Mouse (Mus musculus) adrenal gland, postnatal 25 days (tissue): ENCODE results near the gene Parp1. TPM values are rescaled to one million over a fixed set of nuclear protein-coding genes. Genes with fewer than 3 reads are reported as not detected.

Source experiments
- DNase-seq: peaks from one replicate; pipeline ENCODE4 v3.0.0; 2021; ENCODE audit warnings: mixed read lengths
- long read RNA-seq: library from polyadenylated mRNA; stranded (forward); transcript quantifications from one replicate; pipeline ENCODE4 v2.0.0, GENCODE M21; 2021
- total RNA-seq: library from RNA; stranded (reverse); gene quantifications from 2 replicates; pipeline ENCODE4 v1.2.3, GENCODE M21; 2021

Gene Parp1
- 92.2 and 114 TPM in 2 replicates for total RNA-seq
- long read RNA-seq, transcript Parp1-201 (23 exons, 3,873 nt), result major isoform, 15 of 38 reads
- long read RNA-seq, partial matches to known transcripts, result 21 of 38 reads
- long read RNA-seq, other reads (novel, unspliced or antisense), result 2 of 38 reads

DNA sequence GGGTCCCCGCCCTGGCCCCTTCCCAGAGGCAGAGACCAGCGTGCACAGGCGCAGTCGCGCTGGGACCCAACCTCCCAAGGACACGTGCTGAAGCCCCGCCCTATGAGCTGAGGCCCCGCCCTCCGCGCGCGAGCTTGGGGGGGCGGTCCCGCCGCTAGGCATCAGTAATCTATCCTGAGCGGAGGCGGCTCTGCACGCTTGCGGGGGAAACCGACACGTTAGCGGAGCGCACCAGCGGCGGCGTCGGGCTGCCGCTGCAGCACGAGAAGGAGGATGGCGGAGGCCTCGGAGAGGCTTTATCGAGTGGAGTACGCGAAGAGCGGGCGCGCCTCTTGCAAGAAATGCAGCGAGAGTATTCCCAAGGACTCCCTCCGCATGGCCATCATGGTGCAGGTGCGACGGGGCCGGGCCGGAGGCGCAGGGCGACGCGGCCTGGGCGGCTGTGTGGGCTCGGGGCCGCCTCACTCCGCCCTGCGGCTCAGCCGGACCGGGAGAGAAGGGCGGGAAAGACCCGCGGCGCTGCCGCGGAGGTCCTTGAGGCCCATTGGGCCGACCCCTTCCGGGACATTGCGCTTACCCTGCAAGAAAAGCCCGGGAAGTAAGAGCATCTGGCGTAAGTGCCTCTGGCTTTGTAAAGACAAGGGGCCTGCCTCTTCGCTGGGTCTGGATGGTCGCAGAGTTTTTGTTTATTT lies at the start of gene Parp1:
Gene Parp1, plus strand, starts transcription at position 164 of the 692 bp plus-strand sequence.
- DNase-seq, result peak; percentile 97

DNA sequence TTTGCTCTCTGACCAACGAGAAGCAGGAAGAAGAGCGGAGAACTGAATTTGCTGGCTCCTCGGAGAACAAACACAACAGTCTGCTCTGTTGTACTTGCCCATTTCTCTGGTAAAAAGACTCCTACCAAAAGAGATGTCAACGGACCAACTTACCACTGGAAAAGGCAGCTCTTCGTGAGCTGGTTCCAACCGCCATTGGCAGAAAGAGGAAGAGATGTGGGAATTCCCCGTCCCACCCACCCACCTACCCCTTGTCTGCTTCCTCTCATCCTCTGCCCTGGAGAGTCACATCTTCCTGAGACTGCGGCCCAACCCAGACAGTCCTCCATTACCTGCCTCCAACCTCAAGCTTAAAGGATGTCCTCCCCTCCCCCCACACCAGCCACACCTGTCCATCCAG lies 49.2 kb upstream of the Parp1 start:
- DNase-seq, result no peak

DNA sequence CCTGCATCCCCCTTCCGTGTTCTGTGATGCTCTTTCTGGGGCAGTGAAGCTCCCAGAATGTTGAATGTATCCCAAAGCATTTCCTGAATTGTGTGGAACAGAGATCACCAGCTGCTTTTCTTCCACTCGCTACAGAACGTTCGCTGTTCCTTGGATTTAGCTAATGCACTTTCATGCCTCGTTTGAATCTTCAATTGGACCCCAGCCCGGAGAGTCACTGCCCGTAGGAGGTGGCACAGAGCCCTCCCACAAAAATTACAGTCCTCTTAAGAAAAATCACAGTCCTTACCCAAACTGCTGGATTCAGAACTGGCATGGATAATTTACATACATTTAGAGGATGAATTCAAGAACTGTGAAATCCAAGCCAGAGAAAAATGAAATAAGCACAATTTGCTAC lies 48.5 kb upstream of the Parp1 start:
- no peak for DNase-seq

DNA sequence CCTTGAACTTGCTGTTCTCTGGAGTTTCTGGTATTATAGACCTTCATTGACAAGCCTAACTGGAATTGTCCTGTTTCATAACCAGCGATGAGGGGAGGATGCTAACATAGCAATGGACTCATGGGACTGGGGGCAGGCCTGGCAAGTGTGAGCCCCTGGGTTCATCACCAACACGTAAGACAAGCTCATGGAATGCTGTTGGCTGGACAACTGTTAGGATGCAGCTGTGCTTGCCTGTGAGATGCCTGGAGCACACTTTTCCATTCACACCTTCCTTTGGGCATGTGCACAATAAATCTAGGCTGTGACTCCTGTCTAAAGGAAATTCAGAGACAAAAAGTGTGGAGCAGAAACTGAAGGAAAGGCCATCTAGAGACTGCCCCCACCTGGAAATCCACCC lies 45.4 kb upstream of the Parp1 start:
- DNase-seq, result no peak

DNA sequence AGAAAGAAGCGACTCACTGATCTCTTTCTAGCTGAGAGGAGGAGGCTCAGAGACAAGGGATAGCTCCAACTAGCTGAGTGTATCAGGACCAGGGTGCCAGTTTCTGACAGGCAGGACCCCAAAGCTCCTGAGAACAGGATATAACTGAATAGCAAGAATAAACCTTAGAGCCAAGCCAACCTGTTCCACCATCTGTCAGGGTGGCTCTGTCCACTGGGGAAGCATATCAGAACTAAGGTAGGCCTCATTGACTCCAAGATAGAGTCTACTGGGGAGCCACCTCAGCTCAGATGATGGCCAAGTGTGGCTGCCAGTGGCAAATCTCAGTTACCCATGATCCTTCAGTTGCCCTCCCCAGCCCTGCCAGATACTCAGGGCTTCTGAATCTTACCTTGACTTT lies 43.4 kb upstream of the Parp1 start:
- DNase-seq, result no peak

DNA sequence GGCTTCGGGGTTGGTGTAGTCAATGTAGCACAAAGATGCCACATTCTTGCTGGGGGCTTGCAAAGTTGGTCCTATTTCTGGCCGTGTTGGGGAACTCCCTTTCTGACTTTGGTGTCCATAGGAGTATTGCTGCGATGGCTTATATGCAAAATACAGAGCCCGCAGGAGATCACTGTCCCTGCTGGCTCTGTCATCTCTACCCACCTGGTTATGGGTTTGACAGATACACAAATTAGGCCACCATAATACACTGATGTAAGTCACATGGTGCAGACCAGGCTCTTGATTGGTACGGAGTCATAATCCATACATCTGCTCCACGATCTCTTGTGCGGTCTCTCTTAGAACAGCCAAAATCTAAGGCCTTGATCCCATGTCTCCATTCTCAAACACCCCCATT lies 38.9 kb upstream of the Parp1 start:
- DNase-seq, result no peak

DNA sequence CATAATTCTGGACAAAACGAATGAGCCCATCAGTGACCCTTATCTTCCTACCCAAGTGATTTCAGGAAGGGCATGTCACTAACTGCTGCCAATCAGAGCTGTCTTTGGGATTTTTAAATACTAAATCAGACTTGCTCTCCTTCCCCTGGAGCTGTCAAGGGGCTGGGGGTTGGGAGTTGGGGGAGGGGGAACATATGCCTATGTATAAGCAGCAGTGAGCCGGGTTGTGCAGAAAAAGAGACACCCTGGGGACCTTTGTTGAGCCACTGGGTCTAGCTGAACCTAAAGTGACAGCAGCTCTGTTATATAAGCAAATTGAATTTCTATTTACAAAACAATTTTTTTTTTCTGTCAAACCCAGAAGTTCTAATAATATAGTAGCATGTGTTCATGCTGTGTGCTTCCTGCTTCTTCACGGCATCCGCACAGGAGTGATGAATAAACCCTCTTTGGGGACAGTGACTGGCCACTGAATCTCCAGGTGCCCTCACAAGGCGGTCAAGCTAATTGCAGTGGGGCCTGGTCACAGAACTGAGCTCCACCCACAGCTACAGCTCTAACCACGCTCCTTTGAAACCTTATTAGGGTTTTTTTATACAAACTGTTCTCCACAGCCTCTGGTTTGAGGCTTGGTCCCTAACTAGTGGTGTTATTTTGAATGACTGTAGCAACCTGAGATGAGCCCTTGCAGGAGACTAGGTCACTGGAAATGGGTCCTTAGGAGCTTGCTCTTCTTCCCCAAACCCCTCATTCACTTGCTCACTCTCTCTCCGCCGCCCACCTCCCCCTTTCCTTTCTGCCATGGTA lies 38.1 kb upstream of the Parp1 start:
- DNase-seq, result no peak

DNA sequence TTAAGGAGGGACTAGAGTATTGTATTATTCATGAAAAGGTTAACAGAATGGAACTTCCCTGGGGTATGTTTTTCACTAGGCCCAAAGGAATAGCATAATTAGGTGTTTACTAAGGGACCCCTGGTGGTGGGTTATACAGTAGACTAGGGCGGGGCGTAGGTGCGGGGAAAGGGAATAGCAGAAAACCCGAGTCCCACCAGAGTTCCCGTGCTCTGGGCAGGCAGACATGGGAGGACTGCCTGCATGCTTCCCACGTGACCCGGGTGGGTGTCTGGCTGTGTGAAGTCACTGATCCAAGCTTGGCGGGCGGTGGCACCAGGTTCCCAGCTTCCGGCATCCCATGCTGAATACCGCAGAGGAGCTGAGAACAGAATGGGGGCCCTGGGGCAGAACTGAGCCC lies 36.1 kb upstream of the Parp1 start:
- no peak for DNase-seq

DNA sequence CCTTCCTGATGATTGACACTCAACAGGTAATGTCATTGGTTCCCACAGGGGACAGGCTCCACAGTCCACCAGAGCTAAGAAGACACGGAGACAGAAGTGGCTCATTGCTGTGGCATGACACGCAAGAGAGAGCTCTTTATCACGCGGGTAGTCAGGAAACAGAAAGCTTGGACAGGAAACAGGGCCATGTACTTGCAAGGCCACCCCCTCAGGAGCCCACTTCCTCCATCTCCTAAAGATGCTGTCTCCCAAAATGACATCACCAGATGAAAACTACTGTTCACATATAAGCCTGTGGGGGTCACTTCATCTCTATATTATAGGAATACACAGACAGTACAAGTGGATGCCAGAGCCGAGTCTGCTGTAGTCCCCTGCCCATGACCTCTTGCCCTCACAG lies 32.0 kb upstream of the Parp1 start:
- DNase-seq, result no peak

DNA sequence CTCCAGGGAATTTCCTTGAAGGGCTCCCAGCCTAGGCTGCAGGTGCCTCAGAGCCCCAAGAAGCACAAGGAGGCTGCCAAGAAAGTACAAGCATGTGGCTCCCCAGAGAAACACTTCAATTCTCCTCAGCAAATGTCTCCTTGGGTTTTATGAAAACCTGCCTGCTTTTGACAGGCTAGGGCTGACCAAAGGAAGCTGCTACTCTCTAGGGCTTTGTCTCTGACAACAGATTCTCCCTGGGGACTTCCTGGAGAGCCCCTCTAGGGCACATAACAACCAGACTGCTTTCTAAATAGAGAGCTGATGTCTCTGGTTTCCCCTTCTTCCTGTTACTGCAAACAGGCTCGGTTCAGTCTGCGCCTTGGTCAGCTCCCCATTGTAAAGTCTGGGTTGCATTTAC lies 27.5 kb upstream of the Parp1 start:
- DNase-seq, result no peak

DNA sequence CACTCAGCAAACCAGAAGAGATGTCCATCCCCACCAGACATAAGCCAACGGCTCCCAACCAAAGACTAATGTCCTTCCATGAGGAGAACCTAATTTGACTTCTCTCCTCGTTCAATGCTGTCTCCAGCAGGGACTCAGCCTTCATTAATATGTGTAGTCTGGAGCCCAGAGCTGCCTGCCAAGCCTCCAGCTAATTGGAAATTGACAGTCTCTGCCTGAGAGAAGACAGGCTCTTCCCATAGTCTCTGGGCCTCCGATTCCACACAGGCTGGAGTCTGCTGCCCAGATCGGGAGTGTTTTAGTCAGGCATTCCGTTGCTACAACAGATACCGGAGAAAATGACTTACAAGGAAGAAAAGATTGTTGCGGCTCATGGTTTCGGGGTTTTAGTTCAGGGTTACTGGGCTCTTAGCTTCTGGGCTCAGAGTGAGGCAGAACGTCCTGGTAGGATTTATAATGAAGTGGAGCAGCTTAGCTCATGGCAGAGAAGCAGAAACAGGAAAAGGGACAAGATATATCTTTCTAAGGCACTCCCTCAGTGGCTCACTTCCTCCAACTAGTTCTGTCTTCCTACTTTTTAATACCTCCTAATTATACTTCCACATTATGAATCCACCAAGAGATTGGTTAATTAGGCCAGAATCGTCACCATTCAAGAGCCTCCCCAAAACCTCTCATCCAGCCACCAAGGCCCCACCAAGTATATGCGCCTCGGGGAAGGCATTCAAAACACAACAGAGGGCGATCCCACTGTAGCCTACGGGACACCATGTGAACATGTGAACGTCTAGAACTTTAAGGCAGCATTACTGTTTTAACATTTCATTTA lies 26.6 kb upstream of the Parp1 start:
- DNase-seq, result no peak

DNA sequence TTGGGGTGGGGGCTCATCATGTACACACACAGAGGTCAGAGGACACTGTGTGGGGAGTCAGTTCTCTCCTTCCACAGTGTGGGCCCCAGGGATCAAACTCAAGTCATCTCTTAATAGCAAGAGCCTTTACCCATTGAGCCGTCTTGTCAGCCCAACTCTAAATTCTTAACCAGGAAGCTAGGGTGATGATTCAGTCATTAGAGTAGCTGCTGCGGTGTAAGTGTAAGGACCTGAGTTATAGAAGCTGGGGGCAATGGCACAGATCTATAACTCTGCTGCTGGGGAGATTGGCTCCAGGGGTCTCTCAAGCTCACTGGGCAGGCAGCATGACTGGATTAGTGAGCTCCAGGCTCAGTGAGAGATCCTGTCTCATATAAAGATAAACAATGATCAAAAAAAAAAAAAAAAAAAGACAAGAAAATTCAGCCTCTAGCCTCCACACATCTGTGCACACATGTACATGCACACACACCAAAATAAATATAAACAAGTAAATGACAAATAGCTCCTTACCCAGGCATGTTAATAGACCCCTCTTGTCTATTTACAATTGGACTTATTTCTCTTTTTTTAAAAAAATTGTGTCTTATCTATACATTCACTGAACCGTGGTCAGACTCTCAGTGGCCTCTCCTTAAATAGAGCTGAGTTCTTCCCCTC lies 25.9 kb upstream of the Parp1 start:
- no peak for DNase-seq

DNA sequence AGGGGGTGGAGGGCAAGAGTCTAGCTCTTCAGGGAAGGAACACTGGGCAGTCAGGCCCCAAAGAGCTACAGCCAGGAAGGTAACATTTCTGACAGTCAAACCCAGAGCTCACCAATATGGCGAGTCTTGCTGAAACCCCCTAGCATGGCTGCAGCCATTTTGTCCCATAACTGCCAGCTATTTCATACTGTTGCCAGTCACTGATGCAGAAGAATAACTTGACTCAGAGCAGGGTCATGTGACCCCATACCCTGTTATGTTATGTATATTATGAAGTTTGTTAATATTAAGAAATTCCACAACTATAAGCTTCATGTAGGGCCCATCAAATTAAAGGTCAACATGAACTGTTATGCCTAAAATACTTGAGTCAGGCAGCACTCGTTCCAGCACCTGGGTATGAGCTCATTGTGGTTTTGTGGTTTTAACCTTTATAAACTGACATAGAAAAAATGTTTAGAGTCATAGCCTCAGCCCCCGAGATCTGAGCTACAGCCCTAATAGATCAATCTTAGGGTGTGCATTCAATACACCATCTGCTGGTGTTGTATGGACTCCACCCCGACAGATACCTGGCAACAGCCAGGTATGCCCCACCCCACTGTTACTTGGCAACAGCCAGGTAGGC lies 22.7 kb upstream of the Parp1 start:
- no peak for DNase-seq

DNA sequence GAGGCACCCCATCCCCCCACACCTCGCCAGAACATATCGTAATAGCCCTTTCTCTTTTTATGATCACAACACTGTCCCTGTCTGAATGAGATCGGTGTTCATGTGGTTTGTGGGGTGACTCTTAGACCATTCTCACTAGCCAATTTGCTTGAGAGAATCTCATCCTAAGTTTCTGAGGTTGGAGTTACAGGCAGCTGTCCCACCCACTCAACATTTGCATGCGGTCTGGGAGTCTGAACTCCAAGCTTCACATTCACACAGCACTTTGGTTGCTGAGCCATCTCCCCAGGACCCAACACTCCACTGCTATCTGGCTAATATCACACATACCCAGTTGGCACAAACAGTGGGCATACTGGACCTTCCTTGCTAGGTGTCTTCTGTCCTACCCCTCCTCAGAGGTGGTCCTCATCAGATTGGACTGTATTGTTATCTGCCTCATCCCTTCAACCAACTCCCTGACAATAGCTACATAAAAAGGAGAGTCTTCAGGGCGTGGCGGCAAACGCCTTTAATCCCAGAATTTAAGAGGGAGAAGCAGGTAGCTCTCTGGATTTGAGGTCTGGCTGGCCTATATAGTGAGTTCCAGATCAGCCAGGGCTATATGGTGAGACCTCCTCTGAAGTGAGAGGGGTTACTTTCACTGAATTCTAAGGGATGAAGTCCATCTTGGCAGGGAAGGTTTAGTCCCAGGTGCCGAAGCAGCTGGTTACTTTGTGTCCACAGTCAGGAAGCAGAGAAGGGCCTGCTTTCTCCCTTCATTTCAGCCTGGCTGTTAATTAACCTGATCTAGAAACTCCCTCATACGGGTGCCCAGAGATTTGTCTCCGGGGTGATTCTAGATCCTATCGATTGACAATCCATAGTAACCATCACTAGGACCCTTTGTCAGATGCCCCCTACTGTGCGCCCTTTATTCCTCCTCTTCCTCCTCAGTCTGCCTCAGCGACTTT lies 21.6 kb upstream of the Parp1 start:
- no peak for DNase-seq

DNA sequence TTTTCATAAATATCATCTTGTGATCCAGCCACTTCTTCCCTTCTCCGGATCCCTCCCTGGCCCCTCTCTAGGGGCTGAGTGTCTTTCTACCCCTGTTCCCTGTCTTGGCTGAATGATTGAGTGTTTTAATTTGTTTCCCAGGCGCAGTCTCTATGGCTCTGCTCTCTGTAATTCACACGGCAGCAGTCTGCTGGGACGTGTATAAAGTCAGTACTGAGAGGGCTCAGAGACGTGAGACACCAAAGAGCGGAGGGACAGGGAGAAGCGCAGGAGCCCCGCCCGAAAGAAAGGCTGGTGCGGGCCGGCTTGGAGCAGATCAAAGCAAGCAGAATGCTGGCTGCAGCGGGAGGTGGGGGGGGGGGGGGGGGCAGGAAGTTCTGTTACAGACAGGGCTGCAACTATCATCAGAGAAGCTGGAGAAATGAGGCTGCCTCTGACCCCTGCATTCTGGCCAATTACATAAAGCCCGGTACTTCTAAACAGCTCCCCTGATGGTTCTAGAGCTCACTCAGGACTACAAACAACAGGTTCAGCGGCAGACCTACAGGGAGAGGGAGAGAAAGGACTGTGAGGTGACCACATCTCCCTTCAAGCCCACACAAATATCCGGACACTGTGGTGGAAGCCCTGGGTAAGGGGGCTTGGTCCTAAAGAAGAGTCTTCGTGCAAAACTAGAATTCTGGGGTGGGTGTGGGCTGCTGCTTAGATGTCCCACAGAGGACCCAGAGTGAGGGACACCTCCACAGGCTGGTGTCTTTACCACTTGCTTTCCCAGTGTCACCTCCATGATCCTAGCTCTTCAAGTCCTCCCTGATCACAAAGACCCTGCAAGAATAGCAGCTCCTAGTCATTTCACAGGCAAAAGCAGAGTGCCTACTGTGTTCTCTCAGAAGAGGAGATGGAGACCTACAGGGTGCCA lies 20.7 kb upstream of the Parp1 start:
- DNase-seq, result peak; percentile 35

DNA sequence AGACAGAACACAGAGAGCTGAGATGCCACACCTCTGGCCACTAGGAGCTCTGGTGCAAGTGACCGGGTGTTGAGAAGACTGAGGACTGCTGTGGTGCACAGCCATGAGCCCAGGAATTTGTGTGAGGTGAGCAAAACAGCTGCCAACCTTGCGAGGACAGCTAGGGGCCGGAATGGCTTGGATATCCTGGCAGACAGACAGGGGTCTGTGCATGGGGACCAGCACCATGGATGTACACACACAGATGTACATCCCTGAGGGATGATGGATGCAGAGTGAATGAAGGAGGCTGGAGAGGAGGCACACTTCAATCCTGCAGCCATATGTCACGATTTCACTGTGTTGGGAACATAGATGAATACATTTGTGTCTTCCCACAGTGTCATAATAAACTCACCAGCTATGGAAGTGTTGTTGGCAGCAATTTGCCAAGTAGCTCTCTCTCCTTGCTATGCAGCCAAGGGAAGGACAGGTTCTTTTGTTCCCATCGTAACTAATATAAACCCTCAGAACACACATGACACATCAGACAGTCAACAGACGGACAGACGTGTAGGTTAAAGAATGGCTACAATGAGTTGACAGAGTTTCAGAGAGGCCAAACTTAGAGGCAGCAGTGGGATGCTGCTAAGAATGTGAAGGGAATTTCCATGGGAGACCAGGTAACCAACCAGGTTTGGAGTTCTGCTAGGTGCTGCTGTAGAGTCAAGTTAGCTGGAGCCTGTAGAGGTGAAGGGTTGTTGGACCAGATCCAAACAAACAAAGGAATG lies 19.0 kb upstream of the Parp1 start:
- no peak for DNase-seq

DNA sequence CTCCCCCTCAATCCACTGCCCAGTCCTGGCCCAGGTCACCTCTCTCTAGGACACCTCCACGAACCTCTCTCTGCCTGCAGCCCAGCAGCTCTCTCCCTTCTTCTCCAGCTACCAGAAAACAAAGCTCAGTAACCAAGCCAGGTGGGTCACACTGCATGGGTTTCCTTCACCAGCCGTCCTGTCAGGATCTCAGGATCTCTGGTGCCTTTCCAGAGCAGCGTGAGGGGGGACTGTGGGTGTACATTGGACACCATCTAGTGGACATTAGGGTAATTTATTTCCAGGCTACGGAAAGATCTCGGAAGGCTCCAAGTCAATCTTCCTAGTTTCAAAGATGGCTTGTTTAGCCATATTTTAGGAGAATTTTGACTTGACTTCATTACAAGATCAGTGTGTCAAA lies 18.0 kb upstream of the Parp1 start:
- DNase-seq, result peak; percentile 35

DNA sequence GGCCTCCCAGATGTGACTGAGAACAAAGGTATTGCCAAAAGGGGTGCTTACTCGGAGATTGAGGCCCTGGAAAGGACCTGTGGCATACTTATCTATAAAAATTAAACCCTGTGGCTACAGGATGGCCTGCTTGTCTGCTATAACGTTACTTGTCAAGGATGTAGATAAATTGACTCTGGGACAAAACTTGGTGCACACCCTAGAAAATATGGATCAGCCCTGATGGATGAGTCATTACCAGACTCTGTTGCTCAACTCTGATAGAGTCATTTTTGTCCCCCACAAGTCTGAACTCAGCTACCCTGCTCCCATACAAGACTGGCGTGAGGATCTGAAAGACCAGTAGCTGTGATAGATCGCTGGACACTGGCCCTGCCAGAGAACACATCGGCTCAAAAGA lies 11.8 kb upstream of the Parp1 start:
- no peak for DNase-seq

DNA sequence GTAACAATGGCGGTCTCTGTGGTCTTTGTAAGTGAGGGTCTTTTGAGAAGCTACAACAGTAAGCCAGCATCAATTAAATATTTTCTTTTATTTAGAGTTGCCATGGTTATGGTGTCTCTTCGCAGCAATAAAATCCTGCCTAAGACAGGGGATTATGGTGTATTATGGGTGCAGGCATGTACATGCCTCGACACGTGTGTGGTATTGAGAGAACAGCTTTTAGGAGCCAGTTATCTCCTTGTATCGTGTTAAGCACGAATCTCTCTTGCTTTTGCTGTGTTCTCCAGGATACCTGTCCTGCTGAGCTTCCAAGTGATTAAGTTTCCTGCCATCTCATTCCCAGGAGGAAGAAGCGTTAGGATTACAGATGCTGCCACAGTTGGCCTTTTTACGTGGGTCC lies 9.3 kb upstream of the Parp1 start:
- no peak for DNase-seq
